Mouse (Mus musculus) megakaryocyte, embryonic 14.5 days (primary cell): ENCODE results near the gene Gpr183. TPM values are rescaled to one million over a fixed set of nuclear protein-coding genes. Genes with fewer than 3 reads are reported as not detected.

Experiments used
- H3K27me3 ChIP-seq: replicated peaks from 2 replicates; pipeline ENCODE3; 2012; ENCODE audit warnings: inconsistent platforms
- H3K36me3 ChIP-seq: replicated peaks from 2 replicates; pipeline ENCODE3; 2012; ENCODE audit warnings: low read length, inconsistent platforms, mixed read lengths
- H3K4me1 ChIP-seq: 2 replicates; pipeline ENCODE4 v1.6.1; 2012; ENCODE audit warnings: inconsistent platforms
- H3K4me3 ChIP-seq: replicated peaks from 2 replicates; pipeline ENCODE3; 2012; ENCODE audit warnings: moderate library complexity, mild to moderate bottlenecking, inconsistent platforms
- H3K9me3 ChIP-seq: 2 replicates; pipeline ENCODE4 v1.6.1; 2012; ENCODE audit warnings: inconsistent platforms
- FLI1 ChIP-seq: IDR thresholded peaks from 2 replicates; pipeline ENCODE4 v1.6.1; 2012; ENCODE audit warnings: low read length, inconsistent platforms, mixed read lengths
- GATA1 ChIP-seq: IDR thresholded peaks from 3 replicates; pipeline ENCODE4 v1.6.1; 2012; ENCODE audit warnings: mixed read lengths, low read length, inconsistent platforms, borderline replicate concordance
- polyA plus RNA-seq: library from polyadenylated mRNA; stranded (reverse); fragments of >175 nt; gene quantifications from 2 replicates; pipeline ENCODE4 v1.2.3, GENCODE M21; 2012; ENCODE audit warnings: low replicate concordance; ENCODE audit not compliant: insufficient read depth

Gene Gpr183
- polyA plus RNA-seq, 1 experiment, result 0.89 TPM

DNA sequence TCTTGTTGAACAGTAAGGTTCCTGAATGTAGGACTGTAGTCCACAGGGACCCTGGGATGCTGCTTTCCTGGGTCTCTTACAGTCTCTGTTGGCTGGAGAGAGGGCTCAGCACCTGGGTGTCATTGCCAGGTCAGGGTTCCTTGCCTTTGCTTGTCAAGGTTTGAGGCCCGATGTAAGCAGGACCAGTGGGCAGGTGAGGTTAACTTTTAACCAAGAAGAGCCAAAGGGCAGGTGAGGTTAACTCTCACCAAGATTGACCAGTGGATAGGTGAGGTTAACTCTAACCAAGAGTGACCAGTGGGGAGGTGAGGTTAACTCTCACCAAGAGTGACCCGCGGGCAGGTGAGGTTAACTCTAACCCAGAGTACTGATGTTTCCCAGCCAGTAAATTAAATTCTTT is 24.3 kb upstream of the Gpr183 start:
- H3K4me3 ChIP-seq, result no peak overlapping the region
- TF ChIP-seq FLI1 (no peak), GATA1 (no peak)
- H3K36me3 ChIP-seq, result peaks cover 33% of the 10 kb centered on the region
- peaks cover 6% of the 10 kb centered on the region for H3K27me3 ChIP-seq
- peaks cover 45% of the 10 kb centered on the region for H3K4me1 ChIP-seq
- no peaks in the 10 kb centered on the region for H3K9me3 ChIP-seq

DNA sequence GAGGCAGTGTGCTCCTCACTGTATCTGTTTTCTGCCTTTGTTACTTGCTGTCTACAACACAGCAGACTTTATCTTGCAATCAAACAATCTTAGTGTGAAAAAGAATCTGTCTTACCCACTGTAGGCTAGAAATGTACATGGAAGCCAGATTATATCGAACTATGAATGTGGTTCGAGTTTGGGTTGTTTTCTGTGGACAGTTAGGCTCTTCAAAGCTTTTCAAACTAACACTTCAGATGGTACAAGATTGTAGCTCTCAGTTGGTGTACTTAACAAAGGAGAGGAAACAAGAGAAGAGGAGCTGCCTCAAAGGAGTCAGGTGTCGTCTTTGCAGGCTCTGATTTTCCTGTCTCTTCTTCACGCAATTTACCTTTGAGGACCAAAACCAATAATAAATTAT is 22.7 kb upstream of the Gpr183 start:
- Histone ChIP-seq H3K27me3 (peaks cover 6% of the 10 kb centered on the region), H3K36me3 (peaks cover 29% of the 10 kb centered on the region), H3K4me1 (peaks cover 54% of the 10 kb centered on the region), H3K9me3 (no peaks in the 10 kb centered on the region), H3K4me3 (no peak overlapping the region)
- TF ChIP-seq GATA1, result no peak
- no peak for TF ChIP-seq FLI1

DNA sequence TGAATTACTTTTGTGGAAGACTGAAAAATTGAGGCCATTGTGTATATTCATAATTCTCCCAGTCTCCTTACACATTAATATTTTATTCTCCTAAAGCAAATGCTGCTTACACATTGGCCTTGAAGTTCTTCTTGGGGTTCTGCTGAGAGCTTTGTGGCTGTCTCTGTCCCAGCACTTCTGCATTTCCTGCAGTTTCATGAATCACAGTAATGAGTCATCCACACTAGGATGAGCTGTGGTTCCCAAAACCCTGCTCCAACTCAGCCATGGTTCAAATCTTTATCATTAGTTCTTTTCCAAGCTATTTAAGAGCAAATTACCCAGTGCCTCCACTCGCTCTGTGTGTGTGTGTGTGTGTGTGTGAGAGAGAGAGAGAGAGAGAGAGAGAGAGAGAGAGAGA is 22.3 kb upstream of the Gpr183 start:
- H3K4me1 ChIP-seq, result peaks cover 52% of the 10 kb centered on the region
- TF ChIP-seq GATA1 (no peak), FLI1 (no peak)
- H3K36me3 ChIP-seq, result peaks cover 27% of the 10 kb centered on the region
- H3K9me3 ChIP-seq, result no peaks in the 10 kb centered on the region
- peaks cover 6% of the 10 kb centered on the region for H3K27me3 ChIP-seq
- H3K4me3 ChIP-seq, result no peak overlapping the region

DNA sequence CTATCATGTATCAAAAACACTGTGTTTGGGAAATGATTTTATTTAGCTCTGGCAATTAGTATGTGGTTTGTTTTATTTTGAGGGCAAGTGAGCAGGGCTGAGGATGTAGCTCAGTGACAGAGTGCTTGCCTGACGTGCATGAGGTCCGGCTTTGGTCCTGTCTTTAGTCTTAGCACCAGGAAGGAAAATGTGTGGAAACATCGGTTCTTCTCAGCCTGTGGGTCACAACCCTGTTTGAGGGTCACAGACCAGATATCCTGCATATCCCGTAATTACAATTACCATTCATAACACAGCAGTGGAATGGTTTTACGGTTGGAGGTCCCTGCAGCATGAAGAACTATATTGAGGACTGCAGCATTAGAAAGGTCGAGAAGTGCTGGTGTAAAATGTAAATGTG is 21.0 kb upstream of the Gpr183 start:
- TF ChIP-seq FLI1 (no peak), GATA1 (no peak)
- Histone ChIP-seq H3K36me3 (peaks cover 20% of the 10 kb centered on the region), H3K4me1 (peaks cover 49% of the 10 kb centered on the region), H3K27me3 (peaks cover 6% of the 10 kb centered on the region), H3K4me3 (no peak overlapping the region), H3K9me3 (no peaks in the 10 kb centered on the region)

DNA sequence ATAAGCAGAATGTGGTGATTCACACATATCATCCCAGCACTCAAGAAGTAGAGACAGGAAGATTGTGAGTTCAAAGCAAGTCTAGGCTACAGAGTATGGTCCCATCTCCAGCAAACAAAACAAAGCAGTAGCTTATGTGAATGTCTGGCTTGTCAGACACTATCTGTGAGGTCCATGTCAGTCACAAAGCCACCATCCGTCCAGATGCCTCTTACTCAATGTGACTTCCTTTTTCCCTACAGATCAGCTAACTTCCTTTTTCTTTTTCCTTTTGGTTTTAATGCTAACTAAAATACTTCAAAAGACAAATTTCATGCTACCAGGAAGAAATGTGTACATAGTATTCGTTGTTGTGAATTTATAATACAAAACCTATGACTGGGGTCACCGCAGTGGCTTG is 20.5 kb upstream of the Gpr183 start:
- H3K36me3 ChIP-seq, result peaks cover 15% of the 10 kb centered on the region
- TF ChIP-seq FLI1 (no peak), GATA1 (no peak)
- H3K4me3 ChIP-seq, result no peak overlapping the region
- no peaks in the 10 kb centered on the region for H3K9me3 ChIP-seq
- H3K4me1 ChIP-seq, result peaks cover 49% of the 10 kb centered on the region
- peaks cover 6% of the 10 kb centered on the region for H3K27me3 ChIP-seq

GRCm38 (mm10) chr14:121983009-121983933 is 18.3 kb upstream of the Gpr183 start:
- H3K9me3 ChIP-seq, result no peaks in the 10 kb centered on the region
- peaks cover 49% of the 10 kb centered on the region for H3K4me1 ChIP-seq
- H3K36me3 ChIP-seq, result peaks cover 4% of the 10 kb centered on the region
- H3K4me3 ChIP-seq, result peak overlapping the region; percentile 72
- no peaks in the 10 kb centered on the region for H3K27me3 ChIP-seq
- TF ChIP-seq FLI1 (no peak), GATA1 (no peak)

DNA sequence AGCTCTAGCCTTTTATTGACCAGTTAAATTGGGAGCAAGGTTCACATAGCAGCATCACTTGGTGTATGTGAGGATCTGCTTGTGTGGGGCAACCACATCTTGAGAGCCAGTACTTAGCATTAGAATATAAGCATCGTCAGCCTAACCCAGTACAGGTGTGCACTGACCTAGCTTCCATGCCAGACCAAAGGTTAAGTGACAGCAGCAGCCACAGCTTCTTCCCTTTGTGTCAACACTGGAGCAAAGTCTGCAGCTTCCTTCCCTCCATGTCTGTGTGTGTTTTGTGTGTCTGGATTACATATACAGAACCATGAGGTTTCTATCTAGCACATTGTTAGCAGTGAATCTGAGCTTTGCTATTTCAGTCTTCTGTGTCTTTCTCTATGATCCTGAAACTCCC is 16.5 kb upstream of the Gpr183 start:
- peaks cover under 1% of the 10 kb centered on the region; the same call in 1 of the 2 replicates for H3K9me3 ChIP-seq
- no peaks in the 10 kb centered on the region for H3K27me3 ChIP-seq
- H3K4me1 ChIP-seq, result peaks cover 40% of the 10 kb centered on the region
- TF ChIP-seq FLI1 (no peak), GATA1 (no peak)
- peaks cover 5% of the 10 kb centered on the region for H3K36me3 ChIP-seq
- no peak overlapping the region for H3K4me3 ChIP-seq

DNA sequence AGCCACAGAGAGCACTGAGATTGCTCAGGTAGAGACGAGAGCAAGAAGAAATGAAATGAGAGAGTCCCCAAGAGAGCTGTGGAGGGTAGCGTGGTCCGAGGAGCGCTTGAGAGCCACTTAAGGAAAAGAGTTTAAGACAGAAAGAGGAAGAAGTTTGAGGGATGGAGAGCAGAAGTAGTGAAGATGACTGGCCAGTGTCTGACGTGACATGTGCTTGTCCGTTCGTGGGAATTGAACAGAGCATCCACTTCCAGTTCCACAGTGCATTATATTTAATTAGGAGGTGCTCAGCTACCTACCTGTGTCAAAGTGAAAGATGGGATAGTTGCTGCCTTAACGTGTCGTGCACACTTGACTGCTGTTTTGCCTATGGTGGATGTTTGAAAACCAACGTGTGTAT is 8.1 kb upstream of the Gpr183 start:
- Histone ChIP-seq H3K36me3 (peaks cover 31% of the 10 kb centered on the region), H3K4me1 (peaks cover 15% of the 10 kb centered on the region), H3K27me3 (no peaks in the 10 kb centered on the region), H3K4me3 (no peak overlapping the region), H3K9me3 (peaks cover 12% of the 10 kb centered on the region)
- TF ChIP-seq FLI1 (no peak), GATA1 (no peak)

DNA sequence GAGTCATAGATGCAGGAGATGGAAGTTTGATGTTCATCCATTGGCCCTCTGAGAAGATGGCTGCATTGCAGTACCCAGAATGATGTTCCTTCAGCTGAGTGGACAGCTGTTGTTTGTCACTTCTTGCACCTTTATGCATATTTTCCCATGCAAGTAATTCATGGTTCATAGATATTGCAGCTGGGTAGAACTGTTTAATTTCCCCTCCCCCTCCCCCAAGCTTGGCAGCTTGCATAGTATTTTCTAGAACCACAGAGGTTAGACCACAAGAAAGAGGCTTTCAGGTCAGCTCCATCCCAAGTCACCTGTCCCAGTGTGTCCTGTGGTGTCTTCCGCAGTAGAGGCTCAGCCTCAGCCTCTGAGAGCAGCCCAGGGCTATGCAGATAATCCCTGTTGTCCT is 5.4 kb upstream of the Gpr183 start:
- H3K4me1 ChIP-seq, result peaks cover 29% of the 10 kb centered on the region
- TF ChIP-seq GATA1 (no peak), FLI1 (no peak)
- no peak overlapping the region for H3K4me3 ChIP-seq
- H3K27me3 ChIP-seq, result no peaks in the 10 kb centered on the region
- H3K9me3 ChIP-seq, result no peaks in the 10 kb centered on the region
- peaks cover 21% of the 10 kb centered on the region for H3K36me3 ChIP-seq

DNA sequence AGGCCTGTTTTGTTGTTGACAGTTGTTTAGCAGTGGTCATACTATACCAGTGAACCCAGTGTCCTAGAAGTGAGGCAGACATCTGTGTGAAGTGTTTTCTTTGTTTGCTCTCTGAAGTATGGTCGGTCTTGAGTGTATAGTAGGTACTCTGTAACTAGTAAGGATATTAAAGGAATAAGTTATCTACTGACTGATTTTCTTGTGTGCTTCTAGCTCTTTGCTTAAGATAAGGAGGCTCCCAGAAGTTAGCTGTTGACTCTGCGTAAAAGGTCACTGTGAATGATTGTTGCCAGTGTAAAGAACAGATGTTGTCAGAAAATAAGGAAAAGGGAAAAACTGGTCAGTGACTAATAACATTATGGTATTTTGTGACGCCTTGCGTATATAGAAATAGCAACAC is 2.1 kb upstream of the Gpr183 start:
- no peaks in the 10 kb centered on the region for H3K27me3 ChIP-seq
- H3K4me3 ChIP-seq, result no peak overlapping the region
- TF ChIP-seq GATA1, result no peak
- TF ChIP-seq FLI1, result no peak
- peaks cover 5% of the 10 kb centered on the region for H3K36me3 ChIP-seq
- H3K4me1 ChIP-seq, result peaks cover 52% of the 10 kb centered on the region
- no peaks in the 10 kb centered on the region for H3K9me3 ChIP-seq
